ENCODE assay signal across 8 mouse cellular contexts in genomic region chr16:50736151-50737047, GRCm38 (mm10).
DNase-seq lines count a peak whose midpoint lies in the region; ATAC-seq lines count a peak whose summit lies in the region.

No protein-coding gene starts in this region.

- DNase-seq in MEL-GATA-1-ER (ENCODE audit: extremely low read depth, low read depth), result peak; percentile 85
- peak; percentile 87 for DNase-seq in cerebellum, adult 8-10 months
- peak; percentile 92 for DNase-seq in forelimb bud, embryonic 11.5 days (ENCODE audit: low read depth, low spot score)
- peak; percentile 87 for DNase-seq in layer of hippocampus, adult 9-10 months (ENCODE audit: low spot score)
- peak; percentile 78 for DNase-seq in ovary, postnatal 10 days (ENCODE audit: low spot score)
- DNase-seq in thymus, postnatal 10 days (ENCODE audit: low spot score in 2 of 2), result peak; percentile 82 to 95

- peak overlapping the region; percentile 65 for H3K4me2 ChIP-seq in lung, embryonic 16.5 days (ENCODE audit: low read depth, low read length)

- H3K4me1 ChIP-seq in lung, embryonic 16.5 days (replicated peaks; ENCODE audit: control insufficient read depth, insufficient read depth, low read length), result peaks cover 1% of the 10 kb centered on the region

- peak overlapping the region; percentile 60 for H3K9ac ChIP-seq in lung, embryonic 16.5 days (ENCODE audit: low read length)

- no peak overlapping the region for H3K27ac ChIP-seq in lung, embryonic 16.5 days (ENCODE audit: low read length)

- H3K4me3 ChIP-seq in lung, embryonic 16.5 days (ENCODE audit: low read length), result peak overlapping the region; percentile 53

- H3K36me3 ChIP-seq in lung, embryonic 16.5 days (ENCODE audit: control insufficient read depth, insufficient read depth, low read length), result no peaks in the 10 kb centered on the region

- 7% methylated on average over 21 of the region's 21 CpGs for WGBS in lung, embryonic 16.5 days

- no peaks in the 10 kb centered on the region for H3K27me3 ChIP-seq in lung, embryonic 16.5 days (ENCODE audit: control insufficient read depth, insufficient read depth, low read depth, low read length)

- H3K9me3 ChIP-seq in lung, embryonic 16.5 days (ENCODE audit: control insufficient read depth, low read length), result no peaks in the 10 kb centered on the region

- peak; percentile 83 to 85 for ATAC-seq in hematopoietic stem cell, adult 5-6 weeks (replicated peaks in 1 of 2; ENCODE audit: insufficient read depth in 1 of 2, low FRiP score in 2 of 2, low TSS enrichment in 1 of 2, low read depth in 1 of 2, poor library complexity in 2 of 2, severe bottlenecking in 2 of 2)
- peak; percentile 86 for ATAC-seq in lung, embryonic 16.5 days (ENCODE audit: low read depth)
